Mouse (Mus musculus) kidney, postnatal 0 days (tissue): Measurements from ENCODE around the gene Aes. TPM values are rescaled to one million over a fixed set of nuclear protein-coding genes. Genes with fewer than 3 reads are reported as not detected.

ENCODE experiments used
- ATAC-seq: fragments of 200-750 bp; cut with Nextera tagmentation; replicated peaks from 2 replicates; pipeline ENCODE4 v1.8.0; 2017; ENCODE audit warnings: low read depth, moderate number of reproducible peaks, moderate TSS enrichment, moderate library complexity; ENCODE audit not compliant: low FRiP score
- DNase-seq: peaks from one replicate; pipeline ENCODE4 v3.0.0-alpha.2; 2016; ENCODE audit warnings: low spot score
- H3K27ac ChIP-seq: fragments of 300-500 bp; sonication (generic); 2 replicates; pipeline ENCODE4 v1.5.1; 2014; ENCODE audit warnings: mild to moderate bottlenecking
- H3K27me3 ChIP-seq: fragments of 300-500 bp; sonication (generic); 2 replicates; pipeline ENCODE4 v1.6.1; 2014; ENCODE audit warnings: low read length, mixed read lengths; ENCODE audit not compliant: insufficient read depth
- H3K36me3 ChIP-seq: fragments of 300-500 bp; sonication (generic); 2 replicates; pipeline ENCODE4 v1.6.1; 2014; ENCODE audit warnings: low read length, mixed read lengths; ENCODE audit not compliant: insufficient read depth
- H3K4me1 ChIP-seq: fragments of 300-500 bp; sonication (generic); replicated peaks from 2 replicates; pipeline ENCODE4 v1.6.1; 2014; ENCODE audit warnings: antibody characterized with exemption, low read length, mixed read lengths; ENCODE audit not compliant: insufficient read depth
- H3K4me2 ChIP-seq: fragments of 300-500 bp; sonication (generic); 2 replicates; pipeline ENCODE4 v1.6.1; 2014; ENCODE audit warnings: mild to moderate bottlenecking, low read length, moderate library complexity, mixed read lengths
- H3K4me3 ChIP-seq: fragments of 300-500 bp; sonication (generic); replicated peaks from 2 replicates; pipeline ENCODE4 v1.5.1; 2014; ENCODE audit warnings: low read depth, low read length
- H3K9ac ChIP-seq: fragments of 300-500 bp; sonication (generic); 2 replicates; pipeline ENCODE4 v1.6.1; 2014; ENCODE audit warnings: low read depth, low read length
- H3K9me3 ChIP-seq: fragments of 300-500 bp; sonication (generic); replicated peaks from 2 replicates; pipeline ENCODE4 v1.6.1; 2016; ENCODE audit warnings: low read length, inconsistent platforms, mixed read lengths
- CTCF ChIP-seq: IDR thresholded peaks from 2 replicates; pipeline ENCODE4 v1.5.1; 2016; ENCODE audit warnings: antibody characterized with exemption, low read depth, mild to moderate bottlenecking, moderate library complexity
- WGBS: fragments of 180-500 bp; shearing (Covaris S2); extraction: QIAGEN DNeasy Blood & Tissue Kit; methylation state at CpG from one replicate; pipeline ENCODE4 v1.1.7; 2014; 5-methylcytosine and 5-hydroxymethylcytosine counted together
- polyA plus RNA-seq: library from polyadenylated mRNA; unstranded; fragments of >200 nt; fragmentation: Nextera tagmentation; extraction: Ambion mirVana; gene quantifications from 2 replicates; pipeline ENCODE4 v1.2.1, GENCODE M21; 2015

Gene Aes
- polyA plus RNA-seq, 1 experiment from 2014 or later, result 582 TPM

DNA sequence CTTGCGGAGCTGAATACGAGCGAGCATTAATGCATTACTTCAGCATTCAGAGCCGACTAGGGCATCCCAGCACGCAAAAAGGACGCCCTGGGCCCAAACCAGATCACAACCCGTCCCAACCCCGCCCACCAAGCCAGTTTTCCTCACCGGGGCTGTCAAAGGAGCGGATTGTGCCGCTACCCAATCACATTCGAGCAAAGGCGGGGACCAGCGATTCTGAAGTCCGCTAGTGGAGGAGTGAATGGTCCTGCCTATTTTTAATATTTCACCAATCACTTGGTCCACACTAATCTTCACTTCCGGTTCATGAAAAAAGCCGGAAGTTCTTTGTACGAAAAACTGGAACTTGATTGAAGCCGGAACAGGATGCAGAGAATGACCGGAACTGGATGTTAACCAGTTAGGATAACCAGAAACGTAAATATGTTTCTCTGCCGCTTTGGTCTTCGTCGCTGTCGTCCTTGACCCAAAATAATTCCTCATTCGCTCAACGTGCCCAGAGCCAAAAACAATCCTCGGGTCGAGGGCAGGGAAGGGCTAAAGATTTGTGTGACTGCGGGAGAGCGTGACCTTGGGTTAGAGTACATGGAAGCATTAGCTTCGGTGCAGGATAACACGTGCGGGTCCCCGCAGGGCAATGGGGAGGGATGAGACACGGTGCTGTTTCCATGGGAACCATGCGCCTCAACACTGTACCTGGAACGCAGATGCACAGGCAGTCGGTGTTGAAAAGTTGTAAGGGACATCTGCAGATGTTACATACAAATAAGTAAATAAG lies 46.9 kb downstream of the Aes start, which contains the start of gene BC025920:
Gene BC025920 (plus strand): TSS at position 297 of the 778 bp plus-strand sequence.
- TF ChIP-seq CTCF, result no peak
- WGBS, result 2% methylated on average over 39 of the region's 39 CpGs
- peak within 1 kb of the TSS; percentile 94 for H3K27ac ChIP-seq
- DNase-seq (peak; percentile 100), ATAC-seq (peak; percentile 89)
- H3K4me1 ChIP-seq, result peaks cover 11% of the 10 kb centered on the region
- H3K36me3 ChIP-seq, result no peaks in the 10 kb centered on the region
- peak within 1 kb of the TSS; percentile 67 for H3K4me2 ChIP-seq
- no peaks in the 10 kb centered on the region for H3K27me3 ChIP-seq
- no peaks in the 10 kb centered on the region; the same call in 1 of the 2 replicates for H3K9me3 ChIP-seq
- peak within 1 kb of the TSS; percentile 39 for H3K4me3 ChIP-seq
- H3K9ac ChIP-seq, result peak within 1 kb of the TSS; percentile 61; the same call in 1 of the 2 replicates

DNA sequence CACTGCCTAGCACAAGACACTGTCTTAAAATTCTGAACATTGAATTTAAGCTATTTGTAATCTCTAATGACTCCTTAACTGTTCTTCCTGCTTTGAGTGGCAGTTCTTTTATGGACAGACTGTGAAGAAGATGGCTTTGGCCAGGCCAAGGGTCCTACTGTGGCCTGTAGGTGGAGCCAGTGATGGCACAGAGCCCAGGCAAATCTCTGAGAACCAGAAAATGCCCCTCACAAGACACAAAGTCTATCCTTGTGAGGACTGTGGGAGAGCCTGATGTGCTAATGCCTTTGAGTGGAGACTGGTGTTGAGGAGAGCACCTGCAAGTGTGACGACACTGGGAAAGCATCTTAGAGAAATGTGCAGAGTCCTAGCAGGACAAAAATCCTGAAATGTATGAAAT lies 49.0 kb downstream of the Aes start:
- H3K27me3 ChIP-seq, result no peaks in the 10 kb centered on the region
- 83% methylated on average over 1 of the region's 1 CpGs for WGBS
- peak; percentile 47 for TF ChIP-seq CTCF
- peaks cover 4% of the 10 kb centered on the region; the same call in 1 of the 2 replicates for H3K4me1 ChIP-seq
- no peaks in the 10 kb centered on the region for H3K36me3 ChIP-seq
- ATAC-seq, result no peak
- DNase-seq, result no peak
- H3K4me3 ChIP-seq, result no peak overlapping the region
- H3K4me2 ChIP-seq, result no peak overlapping the region
- H3K9me3 ChIP-seq, result no peaks in the 10 kb centered on the region; the same call in none of the 2 replicates
- H3K27ac ChIP-seq, result no peak overlapping the region
- no peak overlapping the region for H3K9ac ChIP-seq

DNA sequence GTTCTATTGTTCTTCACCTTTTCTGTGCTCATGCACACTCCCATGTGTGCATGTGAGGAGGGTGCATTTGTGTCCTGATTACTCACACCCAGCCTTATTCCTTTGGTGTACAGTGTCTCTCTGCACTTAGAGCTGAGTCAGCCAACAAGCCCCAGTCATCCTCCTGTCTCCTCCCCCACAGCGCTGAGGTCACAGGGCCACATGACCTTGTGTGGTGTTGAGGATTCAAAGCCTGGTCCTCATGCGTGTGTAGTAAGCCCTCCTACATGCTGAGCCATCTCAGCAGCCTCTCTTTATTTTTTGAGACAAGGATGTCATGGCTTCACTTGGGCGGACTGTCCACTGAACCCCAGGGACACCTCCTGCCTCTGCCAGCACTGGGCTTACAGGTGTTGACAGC lies 53.5 kb downstream of the Aes start:
- no peak overlapping the region for H3K9ac ChIP-seq
- H3K36me3 ChIP-seq, result no peaks in the 10 kb centered on the region
- no peak for DNase-seq
- H3K27me3 ChIP-seq, result no peaks in the 10 kb centered on the region
- H3K4me2 ChIP-seq, result no peak overlapping the region
- WGBS, result 64% methylated on average over 3 of the region's 3 CpGs
- H3K9me3 ChIP-seq, result no peaks in the 10 kb centered on the region; the same call in none of the 2 replicates
- no peak overlapping the region for H3K27ac ChIP-seq
- ATAC-seq, result no peak
- no peaks in the 10 kb centered on the region for H3K4me1 ChIP-seq
- H3K4me3 ChIP-seq, result no peak overlapping the region
- TF ChIP-seq CTCF, result no peak

DNA sequence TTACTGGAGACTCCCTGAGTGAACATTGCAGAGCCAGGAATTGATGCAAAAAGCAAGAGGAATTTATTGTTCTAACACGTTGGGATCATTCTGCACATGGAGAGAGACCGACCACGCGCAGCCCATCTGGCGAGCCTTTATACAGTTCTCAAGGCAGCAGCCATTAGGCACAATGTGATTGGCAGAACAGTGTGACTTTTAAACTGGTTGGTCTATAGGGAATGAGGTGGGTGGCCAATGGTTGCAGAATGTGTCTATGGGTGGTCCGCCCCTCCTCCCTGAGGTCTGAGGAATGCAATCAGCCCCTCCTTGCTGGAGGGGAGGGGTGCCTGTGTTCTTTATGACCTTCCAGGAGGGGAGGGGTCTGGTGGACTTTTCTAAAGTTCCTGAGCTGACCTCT lies 56.2 kb downstream of the Aes start:
- Histone ChIP-seq H3K27me3 (no peaks in the 10 kb centered on the region), H3K4me2 (no peak overlapping the region), H3K4me3 (no peak overlapping the region), H3K9me3 (no peaks in the 10 kb centered on the region; the same call in none of the 2 replicates), H3K36me3 (no peaks in the 10 kb centered on the region), H3K4me1 (no peaks in the 10 kb centered on the region), H3K27ac (no peak overlapping the region), H3K9ac (no peak overlapping the region)
- peak; percentile 49 for DNase-seq
- TF ChIP-seq CTCF, result no peak
- WGBS, result 36% methylated on average over 6 of the region's 6 CpGs
- no peak for ATAC-seq

Other genes starting within 250 kb of the Aes start
- gene Cactin, start 238.4 kb upstream of the Aes start, polyA plus RNA-seq, result 24.5 and 26.4 TPM in 2 replicates
- 16.1 and 17.5 TPM in 2 replicates for gene Tbxa2r, start 230.8 kb upstream of the Aes start, polyA plus RNA-seq
- 0.07 and 0.13 TPM in 2 replicates for gene Gipc3, start 216.2 kb upstream of the Aes start, polyA plus RNA-seq
- gene Hmg20b, start 209.0 kb upstream of the Aes start, polyA plus RNA-seq, result 92.4 and 99.0 TPM in 2 replicates
- gene Mfsd12, start 202.0 kb upstream of the Aes start, polyA plus RNA-seq, result 11.3 and 11.6 TPM in 2 replicates
- gene 4930404N11Rik, start 193.7 kb upstream of the Aes start, polyA plus RNA-seq, result 0.45 and 0.59 TPM in 2 replicates
- 67.5 and 70.6 TPM in 2 replicates for gene Fzr1, start 181.0 kb upstream of the Aes start, polyA plus RNA-seq
- gene Dohh, start 175.1 kb upstream of the Aes start, polyA plus RNA-seq, result 74.3 and 80.6 TPM in 2 replicates
- gene Gm48551, start 175.0 kb upstream of the Aes start, polyA plus RNA-seq, result 1.9 and 2.1 TPM in 2 replicates
- 0.82 and 1.9 TPM in 2 replicates for gene Gm48552, start 170.5 kb upstream of the Aes start, polyA plus RNA-seq
- gene Smim24, start 166.4 kb upstream of the Aes start, polyA plus RNA-seq, result 62.4 and 68.6 TPM in 2 replicates
- 62.3 and 72.5 TPM in 2 replicates for gene Nfic, start 103.9 kb upstream of the Aes start, polyA plus RNA-seq
- 0.30 and 0.47 TPM in 2 replicates for gene Celf5, start 76.8 kb upstream of the Aes start, polyA plus RNA-seq
- 56.1 and 63.3 TPM in 2 replicates for gene Ncln, start 63.1 kb upstream of the Aes start, polyA plus RNA-seq
- 1.7 and 1.8 TPM in 2 replicates for gene S1pr4, start 59.4 kb upstream of the Aes start, polyA plus RNA-seq
- gene Gna15, start 35.3 kb upstream of the Aes start, polyA plus RNA-seq, result 0.80 and 0.92 TPM in 2 replicates
- 69.5 and 72.3 TPM in 2 replicates for gene Gna11, start 14.3 kb upstream of the Aes start, polyA plus RNA-seq
- 29.2 and 30.8 TPM in 2 replicates for gene Tle2, start 15.1 kb downstream of the Aes start, polyA plus RNA-seq
- 7.3 and 9.4 TPM in 2 replicates for gene Tle6, start 41.6 kb downstream of the Aes start, polyA plus RNA-seq
- gene BC025920, start 46.8 kb downstream of the Aes start, polyA plus RNA-seq, result 0.33 and 0.37 TPM in 2 replicates
- 27.0 and 27.5 TPM in 2 replicates for gene Sirt6, start 68.3 kb downstream of the Aes start, polyA plus RNA-seq
- 10.2 and 10.7 TPM in 2 replicates for gene Ankrd24, start 69.1 kb downstream of the Aes start, polyA plus RNA-seq
- 4.0 TPM in 2 replicates for gene Gm10778, start 89.6 kb downstream of the Aes start, polyA plus RNA-seq
- 12.5 and 17.2 TPM in 2 replicates for gene Zfp433, start 145.3 kb downstream of the Aes start, polyA plus RNA-seq
- gene Gm3055, start 211.7 kb downstream of the Aes start, polyA plus RNA-seq, result 7.3 and 7.4 TPM in 2 replicates